Mouse (Mus musculus) telencephalon, adult 2 months (tissue): Measurements from ENCODE around the gene Dnm3.

Experiments used
- DNase-seq: peaks from one replicate; pipeline ENCODE4 v3.0.0-alpha.2; 2011; ENCODE audit warnings: low read depth, low spot score

The Dnm3 gene

GRCm38 (mm10) chr1:162108726-162109436, 369.0 kb downstream of the Dnm3 start:
- no peak for DNase-seq

- peak; percentile 59 for DNase-seq
Measured at GRCm38 (mm10) chr1:162108181-162108671, 369.6 kb downstream of the Dnm3 start.

- DNase-seq, result no peak
Measured at GRCm38 (mm10) chr1:162107011-162107606, 370.7 kb downstream of the Dnm3 start.

- no peak for DNase-seq
Measured at GRCm38 (mm10) chr1:162100961-162101830, 376.6 kb downstream of the Dnm3 start.

- no peak for DNase-seq
Measured at GRCm38 (mm10) chr1:162100033-162100820, 377.6 kb downstream of the Dnm3 start.

GRCm38 (mm10) chr1:162099203-162099602, 378.6 kb downstream of the Dnm3 start:
- DNase-seq, result no peak

- no peak for DNase-seq
Measured at GRCm38 (mm10) chr1:162094523-162095272, 383.1 kb downstream of the Dnm3 start.

- DNase-seq, result no peak
Measured at GRCm38 (mm10) chr1:162093806-162094522, 383.9 kb downstream of the Dnm3 start.

- DNase-seq, result no peak
Measured at GRCm38 (mm10) chr1:162092899-162093659, 384.8 kb downstream of the Dnm3 start.

- no peak for DNase-seq
Measured at GRCm38 (mm10) chr1:162092401-162092800, 385.4 kb downstream of the Dnm3 start.

GRCm38 (mm10) chr1:162083886-162084478, 393.9 kb downstream of the Dnm3 start:
- DNase-seq, result peak; percentile 27

GRCm38 (mm10) chr1:162083354-162083753, 394.5 kb downstream of the Dnm3 start:
- DNase-seq, result no peak

GRCm38 (mm10) chr1:162082711-162083110, 395.1 kb downstream of the Dnm3 start:
- DNase-seq, result no peak

- DNase-seq, result no peak
Measured at GRCm38 (mm10) chr1:162081693-162082372, 396.0 kb downstream of the Dnm3 start.

- DNase-seq, result no peak
Measured at GRCm38 (mm10) chr1:162079989-162080388, 397.8 kb downstream of the Dnm3 start.

GRCm38 (mm10) chr1:162077454-162077853, 400.4 kb downstream of the Dnm3 start:
- no peak for DNase-seq

- no peak for DNase-seq
Measured at GRCm38 (mm10) chr1:162076581-162077001, 401.2 kb downstream of the Dnm3 start.

GRCm38 (mm10) chr1:162075831-162076230, 402.0 kb downstream of the Dnm3 start:
- DNase-seq, result no peak
